Mouse (Mus musculus): ENCODE measurements around the gene Lat2. TPM values are rescaled to one million over a fixed set of nuclear protein-coding genes. Genes with fewer than 3 reads are reported as not detected.

Lat2 gene
- polyA plus RNA-seq (2014; fragmentation: Illumina TruSeq; extraction: RNeasy Lipid Tissue Mini Kit (QIAGEN cat#74804); ENCODE audit: low read depth, low replicate concordance): 6.7 TPM

GRCm38 (mm10) chr5:134614802-134615201 lies at the start of gene Lat2:
TSS of gene Lat2 (minus strand) at chr5:134615025.

DNA sequence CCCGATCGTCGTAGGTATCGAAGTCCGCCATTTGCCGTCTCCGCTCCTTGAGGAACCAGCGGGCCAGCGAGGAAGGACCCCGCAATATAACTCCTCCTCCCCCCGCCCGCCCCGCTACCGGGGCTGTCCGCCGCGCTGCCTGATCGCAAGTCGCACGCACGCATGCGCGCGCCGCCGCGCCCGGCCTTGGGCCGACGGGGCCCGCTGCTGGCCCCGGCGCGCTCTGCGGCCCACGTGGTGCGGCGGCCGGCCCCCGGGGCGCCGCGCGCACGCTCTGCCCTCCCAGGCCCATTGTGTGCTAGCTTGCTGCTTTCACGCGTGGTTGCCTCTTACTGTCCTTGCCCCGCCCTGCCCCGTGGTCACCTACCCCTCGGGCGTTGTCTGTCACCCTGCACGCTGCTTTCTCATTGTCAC lies 24.5 kb upstream of the Lat2 start, which contains the start of gene Eif4h:
TSS of gene Eif4h (minus strand) at position 222 of the 414 bp plus-strand sequence.

GRCm38 (mm10) chr5:134581146-134581545 lies 33.7 kb downstream of the Lat2 start, which contains the start of gene Rfc2:
TSS of gene Rfc2 (plus strand) at chr5:134581366.

GRCm38 (mm10) chr5:134560071-134560449 lies 54.8 kb downstream of the Lat2 start, which contains the start of gene Syna:
TSS of gene Syna (minus strand) at chr5:134560171.

DNA sequence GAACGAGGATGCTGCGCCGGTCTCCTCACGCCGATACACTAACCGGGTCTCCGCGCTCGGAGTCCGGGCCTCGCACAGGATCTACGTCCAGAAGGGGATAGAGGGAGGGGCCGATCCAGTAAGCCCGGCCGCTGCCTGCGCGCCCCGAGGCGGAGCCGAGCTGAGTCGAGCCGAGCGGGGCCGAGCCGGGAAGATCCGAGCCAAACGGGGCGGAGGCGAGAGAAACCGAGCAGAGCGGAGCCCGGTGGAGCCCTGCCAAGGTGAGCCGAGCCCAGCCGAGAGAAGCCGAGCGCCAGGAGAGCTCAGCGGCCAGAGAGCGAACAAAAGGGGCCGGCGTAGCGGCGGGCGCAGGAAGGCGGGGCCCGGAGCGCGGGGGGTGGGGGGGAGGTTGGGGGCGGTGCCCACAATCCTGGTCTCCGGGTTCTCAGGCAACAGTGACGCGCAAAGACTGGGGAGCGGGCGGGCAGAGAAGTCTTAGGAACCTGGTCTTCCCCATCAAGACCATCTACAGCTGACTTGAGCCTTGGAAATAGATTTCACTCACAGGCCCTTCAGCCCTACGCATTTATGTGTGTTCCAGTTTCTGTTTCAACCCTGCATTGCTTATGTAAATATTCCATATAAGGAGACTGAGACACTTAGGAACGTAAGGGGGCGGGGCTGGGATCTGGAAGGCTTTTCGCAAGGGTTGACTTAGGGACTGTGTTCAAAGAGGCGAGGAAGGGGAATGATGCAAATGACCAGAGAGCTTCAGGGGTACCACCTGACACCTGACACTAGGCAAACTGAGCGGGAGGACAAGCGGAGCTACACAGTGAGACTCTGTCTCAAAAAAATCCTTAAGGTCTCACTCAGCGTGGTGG lies 62.5 kb downstream of the Lat2 start, which contains the start of gene Clip2:
TSS of gene Clip2 (minus strand) at position 325 of the 863 bp plus-strand sequence.

Other genes starting within 250 kb of the Lat2 start
- 65.2 TPM for gene Gtf2ird1, start 158.3 kb downstream of the Lat2 start, polyA plus RNA-seq (2014; fragmentation: Illumina TruSeq; extraction: RNeasy Lipid Tissue Mini Kit (QIAGEN cat#74804); ENCODE audit: low read depth, low replicate concordance)
- gene Clip2, start 62.6 kb downstream of the Lat2 start, polyA plus RNA-seq (2014; fragmentation: Illumina TruSeq; extraction: RNeasy Lipid Tissue Mini Kit (QIAGEN cat#74804); ENCODE audit: low read depth, low replicate concordance): 11.2 TPM
- 1.6 TPM for gene Syna, start 54.9 kb downstream of the Lat2 start, polyA plus RNA-seq (2014; fragmentation: Illumina TruSeq; extraction: RNeasy Lipid Tissue Mini Kit (QIAGEN cat#74804); ENCODE audit: low read depth, low replicate concordance)
- 63.9 TPM for gene Rfc2, start 33.7 kb downstream of the Lat2 start, polyA plus RNA-seq (2014; fragmentation: Illumina TruSeq; extraction: RNeasy Lipid Tissue Mini Kit (QIAGEN cat#74804); ENCODE audit: low read depth, low replicate concordance)
- gene Eif4h, start 24.5 kb upstream of the Lat2 start, polyA plus RNA-seq (2014; fragmentation: Illumina TruSeq; extraction: RNeasy Lipid Tissue Mini Kit (QIAGEN cat#74804); ENCODE audit: low read depth, low replicate concordance): 186 TPM
- 8.1 TPM for gene Limk1, start 73.6 kb upstream of the Lat2 start, polyA plus RNA-seq (2014; fragmentation: Illumina TruSeq; extraction: RNeasy Lipid Tissue Mini Kit (QIAGEN cat#74804); ENCODE audit: low read depth, low replicate concordance)
- gene Eln, start 132.3 kb upstream of the Lat2 start, polyA plus RNA-seq (2014; fragmentation: Illumina TruSeq; extraction: RNeasy Lipid Tissue Mini Kit (QIAGEN cat#74804); ENCODE audit: low read depth, low replicate concordance): 68.2 TPM